In genomic region chr4:119115611-119116070, GRCm38 (mm10) we compare ENCODE assay signal across 8 mouse cellular contexts. TPM values are rescaled to one million over a fixed set of nuclear protein-coding genes. Genes with fewer than 3 reads are reported as not detected.
DNase-seq lines count a peak whose midpoint lies in the region; ATAC-seq and TF ChIP-seq lines count a peak whose summit lies in the region.
"Had no signal": no experiment of that assay in that cellular context is flagged by ENCODE, and none has a peak within 500 bp of the region (broad histone marks: within the 10 kb centered on the region; RNA-seq: fewer than 3 reads in every experiment).

No protein-coding gene starts in this region.

- 65% methylated on average over 6 of the region's 6 CpGs for WGBS in intestine, embryonic 15.5 days
- 48% methylated on average over 6 of the region's 6 CpGs for WGBS in liver, adult 2 months

- peaks cover 100% of the 10 kb centered on the region for H3K4me1 ChIP-seq in E14TG2a.4 (replicated peaks; ENCODE audit: low read depth, low read length)
- peaks cover 0 to 7% of the 10 kb centered on the region in 2 experiments for H3K4me1 ChIP-seq in MEL (ENCODE audit: control insufficient read depth in 1 of 2, insufficient read depth in 2 of 2, low read length in 2 of 2)
- H3K4me1 ChIP-seq in intestine, embryonic 15.5 days (replicated peaks), result peaks cover 37% of the 10 kb centered on the region
- peaks cover 45% of the 10 kb centered on the region for H3K4me1 ChIP-seq in liver, adult 2 months (ENCODE audit: control insufficient read depth, insufficient read depth, low read length)

- H3K27ac ChIP-seq in MEL (ENCODE audit: control insufficient read depth, low read depth, low read length), result no peak overlapping the region
- peak overlapping the region; percentile 37 for H3K27ac ChIP-seq in intestine, embryonic 15.5 days
- peak overlapping the region; percentile 50 for H3K27ac ChIP-seq in liver, adult 2 months (replicated peaks; ENCODE audit: insufficient read depth, low read depth, low read length)
- H3K27ac ChIP-seq: limb, embryonic 13.5 days had no signal

- DNase-seq in MEL (ENCODE audit: low read depth, low spot score), result peak; percentile 77
- peak; percentile 52 for DNase-seq in liver, adult 2 months (ENCODE audit: extremely low read depth, low read depth, low spot score)
- DNase-seq in natural killer cell, adult 2 months (ENCODE audit: low spot score in 2 of 2), result no peak

- TF ChIP-seq CTCF in E14TG2a.4 (conservative IDR thresholded peaks at IDR 0.05; ENCODE audit: low read length), result no peak
- no peak for TF ChIP-seq CTCF in MEL (IDR thresholded peaks at IDR 0.05 in 2 of 3, conservative IDR thresholded peaks at IDR 0.05 in 1 of 3; ENCODE audit: control insufficient read depth in 1 of 3, insufficient read depth in 1 of 3, low read depth in 2 of 3, low read length in 3 of 3, poor library complexity in 1 of 3, severe bottlenecking in 1 of 3)
- no peak for TF ChIP-seq CTCF in liver, adult 2 months (IDR thresholded peaks at IDR 0.05; ENCODE audit: low read depth, low read length)

- H3K79me2 ChIP-seq in MEL (ENCODE audit: control insufficient read depth, insufficient read depth, low read length, poor library complexity), result peaks cover 1% of the 10 kb centered on the region
- H3K79me2 ChIP-seq in liver, adult 2 months (ENCODE audit: control insufficient read depth, insufficient read depth, low read length), result peaks cover 25% of the 10 kb centered on the region

- TF ChIP-seq POLR2A in MEL (IDR thresholded peaks at IDR 0.05; ENCODE audit: control insufficient read depth in 1 of 2, insufficient read depth in 1 of 2, low read depth in 1 of 2, low read length in 2 of 2, poor library complexity in 1 of 2), result no peak
- no peak for TF ChIP-seq POLR2A in liver, adult 2 months (IDR thresholded peaks at IDR 0.05; ENCODE audit: extremely low read depth, insufficient read depth, low read length)

- H3K36me3 ChIP-seq in E14TG2a.4 (ENCODE audit: insufficient read depth, low read length) (peaks cover 100% of the 10 kb centered on the region), MEL (ENCODE audit: control insufficient read depth in 1 of 2, insufficient read depth in 2 of 2, low read length in 2 of 2) (peaks cover 0 to 16% of the 10 kb centered on the region in 2 experiments; a peak in 3 of 4 replicates)
- peaks cover 4% of the 10 kb centered on the region for H3K36me3 ChIP-seq in intestine, embryonic 15.5 days
- H3K36me3 ChIP-seq in liver, adult 2 months (ENCODE audit: control insufficient read depth, insufficient read depth, low read length), result no peaks in the 10 kb centered on the region

- H3K4me3 ChIP-seq in E14TG2a.4 (replicated peaks; ENCODE audit: low read length) (peak overlapping the region; percentile 97), MEL (ENCODE audit: control insufficient read depth in 1 of 2, insufficient read depth in 1 of 2, low read depth in 2 of 2, low read length in 2 of 2) (no peak overlapping the region)
- H3K4me3 ChIP-seq in intestine, embryonic 15.5 days (replicated peaks), result no peak overlapping the region
- no peak overlapping the region for H3K4me3 ChIP-seq in liver, adult 2 months (ENCODE audit: insufficient read depth, low read depth, low read length)
- H3K4me3 ChIP-seq: limb, embryonic 13.5 days had no signal

- H3K27me3 ChIP-seq in E14TG2a.4 (ENCODE audit: insufficient read depth, low read length) (no peaks in the 10 kb centered on the region), MEL (ENCODE audit: control insufficient read depth in 1 of 2, insufficient read depth in 2 of 2, low read length in 2 of 2) (no peaks in the 10 kb centered on the region)
- no peaks in the 10 kb centered on the region for H3K27me3 ChIP-seq in intestine, embryonic 15.5 days (replicated peaks)
- H3K27me3 ChIP-seq in liver, adult 2 months (ENCODE audit: control insufficient read depth, insufficient read depth, low read length), result no peaks in the 10 kb centered on the region
- H3K27me3 ChIP-seq: limb, embryonic 13.5 days had no signal

- no peaks in the 10 kb centered on the region for H3K9me3 ChIP-seq in E14TG2a.4 (ENCODE audit: low read length)
- no peaks in the 10 kb centered on the region for H3K9me3 ChIP-seq in MEL (replicated peaks; ENCODE audit: insufficient read depth, low read length)
- H3K9me3 ChIP-seq in intestine, embryonic 15.5 days, result no peaks in the 10 kb centered on the region
- H3K9me3 ChIP-seq: limb, embryonic 13.5 days had no signal

- TF ChIP-seq EP300 in MEL (IDR thresholded peaks at IDR 0.05; ENCODE audit: low read depth in 1 of 2, low read length in 2 of 2), result peak; percentile 75 to 84

- 0 out of 2 replicates have a peak overlapping the region, but pooled peaks have one; percentile 17 for H3K4me2 ChIP-seq in intestine, embryonic 15.5 days (replicated peaks)
- H3K4me2 ChIP-seq: limb, embryonic 13.5 days had no signal

- no peak for TF ChIP-seq RAD21 in MEL (IDR thresholded peaks at IDR 0.05; ENCODE audit: low read depth, low read length)

- H3K9ac ChIP-seq in MEL (ENCODE audit: control insufficient read depth, low read depth, low read length, poor library complexity, severe bottlenecking), result no peak overlapping the region
- no peak overlapping the region for H3K9ac ChIP-seq in intestine, embryonic 15.5 days
- no peak overlapping the region for H3K9ac ChIP-seq in liver, adult 2 months (ENCODE audit: low read depth, low read length)
- H3K9ac ChIP-seq: limb, embryonic 13.5 days had no signal

- ATAC-seq in intestine, embryonic 15.5 days, result peak; percentile 82
- ATAC-seq in CD4-positive, CD25-positive, alpha-beta regulatory T cell, adult 4 months, result no peak
- no peak for ATAC-seq in erythroid progenitor cell, adult 5-6 weeks (replicated peaks; ENCODE audit: low FRiP score, poor library complexity, severe bottlenecking)

TF ChIP-seq in MEL, 35 proteins besides CTCF, POLR2A, EP300 and RAD21 (continues in another document):
- peak; percentile 72; the same call in 1 of the 2 replicates for TF ChIP-seq MAZ (IDR thresholded peaks at IDR 0.05; ENCODE audit: low read depth, low read length)
- TF ChIP-seq POLR2AphosphoS5 (IDR thresholded peaks at IDR 0.05; ENCODE audit: borderline replicate concordance, low read depth, low read length), result no peak
- TF ChIP-seq ZMIZ1 (IDR thresholded peaks at IDR 0.05; ENCODE audit: low read depth, low read length), result no peak
- peak; percentile 85 for TF ChIP-seq TCF12 (IDR thresholded peaks at IDR 0.05; ENCODE audit: low read depth, low read length)
- no peak for TF ChIP-seq MYB (IDR thresholded peaks at IDR 0.05; ENCODE audit: low read depth, low read length)
- no peak for TF ChIP-seq MEF2A (IDR thresholded peaks at IDR 0.05; ENCODE audit: extremely low read depth, insufficient replicate concordance, low read depth, low read length, poor library complexity, severe bottlenecking)
- TF ChIP-seq BHLHE40 (IDR thresholded peaks at IDR 0.05; ENCODE audit: borderline replicate concordance, low read depth, low read length), result peak; percentile 61; the same call in 1 of the 2 replicates
- no peak for TF ChIP-seq ELF1 (IDR thresholded peaks at IDR 0.05; ENCODE audit: low read depth, low read length)
- no peak for TF ChIP-seq TBP (IDR thresholded peaks at IDR 0.05; ENCODE audit: low read depth, low read length)
- TF ChIP-seq RCOR1 (IDR thresholded peaks at IDR 0.05; ENCODE audit: low read depth, low read length), result peak; percentile 99
- TF ChIP-seq NELFE (IDR thresholded peaks at IDR 0.05; ENCODE audit: low read depth, low read length), result no peak
- TF ChIP-seq ETS1 (IDR thresholded peaks at IDR 0.05; ENCODE audit: low read depth, low read length), result peak; percentile 48; the same call in 1 of the 2 replicates
- TF ChIP-seq E2F4 (IDR thresholded peaks at IDR 0.05; ENCODE audit: borderline replicate concordance, low read depth, low read length), result no peak
- no peak for TF ChIP-seq GABPA (IDR thresholded peaks at IDR 0.05; ENCODE audit: low read depth, low read length)
- TF ChIP-seq TAL1 (IDR thresholded peaks at IDR 0.05; ENCODE audit: low read length), result peak; percentile 75
- peak; percentile 39; the same call in 1 of the 2 replicates for TF ChIP-seq MAX (IDR thresholded peaks at IDR 0.05; ENCODE audit: low read length)
- no peak for TF ChIP-seq ZC3H11A (IDR thresholded peaks at IDR 0.05; ENCODE audit: low read depth, low read length)
- no peak for TF ChIP-seq ZNF384 (IDR thresholded peaks at IDR 0.05; ENCODE audit: low read depth, low read length)
- no peak for TF ChIP-seq JUND (IDR thresholded peaks at IDR 0.05; ENCODE audit: low read depth, low read length)
- TF ChIP-seq KAT2A (conservative IDR thresholded peaks at IDR 0.05; ENCODE audit: low read depth, low read length), result no peak
- TF ChIP-seq USF2 (IDR thresholded peaks at IDR 0.05; ENCODE audit: borderline replicate concordance in 1 of 2, insufficient read depth in 1 of 2, low read depth in 1 of 2, low read length in 2 of 2), result no peak
- TF ChIP-seq GATA1 (IDR thresholded peaks at IDR 0.05; ENCODE audit: low read depth, low read length), result peak; percentile 80
- TF ChIP-seq POLR2AphosphoS2 (IDR thresholded peaks at IDR 0.05; ENCODE audit: low read length), result no peak

RNA-seq across cellular contexts. Expression of gene Slc2a1, which starts 7.1 kb away (rescaled TPM):
- total RNA-seq in MEL (2012; rRNA removed), result 15.9 and 47.3 TPM in 2 replicates
- polyA plus RNA-seq in MEL (2012; ENCODE audit: insufficient read depth in 1 of 2, insufficient read length in 2 of 2, low read depth in 1 of 2, low replicate concordance in 2 of 2, missing spikeins in 1 of 2), result 10 to 100 TPM in 1 of 2 experiments, not detected in 1; 99.5 TPM
- polyA plus RNA-seq in intestine, embryonic 15.5 days (2015; fragmentation: Nextera tagmentation; extraction: Ambion mirVana), result 132 and 136 TPM in 2 replicates
- total RNA-seq in liver, adult 2 months (2014; rRNA removed), result 6.9 and 7.3 TPM in 2 replicates
- 11.1 and 17.7 TPM in 2 replicates for polyA plus RNA-seq in liver, adult 2 months (2012; rRNA removed)
- 10 to 100 TPM; 33.8 to 49.9 TPM for polyA plus RNA-seq in CD4-positive, CD25-positive, alpha-beta regulatory T cell, adult 4 months (2017; shearing (Covaris generic))
- total RNA-seq in erythroid progenitor cell, adult 5-6 weeks (2015; ENCODE audit: low replicate concordance), result 1.1 and 5.4 TPM in 2 replicates
- 1.0 TPM in 1 of 2 replicates, not detected in the other for total RNA-seq in erythroid progenitor cell, adult 5-6 weeks (2017; ENCODE audit: low replicate concordance)

RNA-seq across cellular contexts. Expression of gene Zfp691, which starts 58.4 kb away (rescaled TPM):
- total RNA-seq in MEL (2012; rRNA removed), result 6.3 and 6.7 TPM in 2 replicates
- polyA plus RNA-seq in MEL (2012; ENCODE audit: insufficient read depth in 1 of 2, insufficient read length in 2 of 2, low read depth in 1 of 2, low replicate concordance in 2 of 2, missing spikeins in 1 of 2), result 1 to 10 TPM in 1 of 2 experiments, not detected in 1; 9.9 TPM
- 5.2 and 6.6 TPM in 2 replicates for polyA plus RNA-seq in intestine, embryonic 15.5 days (2015; fragmentation: Nextera tagmentation; extraction: Ambion mirVana)
- total RNA-seq in liver, adult 2 months (2014; rRNA removed), result 3.7 and 4.5 TPM in 2 replicates
- polyA plus RNA-seq in liver, adult 2 months (2012; rRNA removed), result 9.7 and 13.0 TPM in 2 replicates
- 1 to 10 TPM; 3.5 to 4.8 TPM for polyA plus RNA-seq in CD4-positive, CD25-positive, alpha-beta regulatory T cell, adult 4 months (2017; shearing (Covaris generic))
- total RNA-seq in erythroid progenitor cell, adult 5-6 weeks (2015; ENCODE audit: low replicate concordance), result 2.2 and 4.6 TPM in 2 replicates
- total RNA-seq in erythroid progenitor cell, adult 5-6 weeks (2017; ENCODE audit: low replicate concordance), result 2.2 and 8.5 TPM in 2 replicates

Comparison
In these comparisons a context has a peak if more than half of its experiments do, and no peak if none do; other contexts are left out.
1. DNase-seq: peak in MEL (single experiment) and liver, adult 2 months (single experiment); none in natural killer cell, adult 2 months (0 of 2).